Mouse (Mus musculus) hindbrain, embryonic 11.5 days (tissue): ENCODE results near the gene Qrich1. TPM values are rescaled to one million over a fixed set of nuclear protein-coding genes. Genes with fewer than 3 reads are reported as not detected.
A peak's percentile ranks its signal among the peaks of the same experiment; 100 is the strongest.
"Not testable (repeated sequence)": the region's sequence is repeated elsewhere in the genome, so short reads cannot be mapped to it uniquely, and the experiment has no call there.

ENCODE experiments used
- ATAC-seq: fragments of 200-750 bp; cut with Nextera tagmentation; 2 replicates; pipeline ENCODE4 v1.8.0; 2017; ENCODE audit warnings: mild to moderate bottlenecking, moderate TSS enrichment, moderate library complexity; ENCODE audit not compliant: low FRiP score
- DNase-seq: peaks from one replicate; pipeline ENCODE4 v3.0.0-alpha.2; 2015; ENCODE audit warnings: low spot score
- H3K27ac ChIP-seq: fragments of 300-500 bp; sonication (generic); 2 replicates; pipeline ENCODE4 v1.5.1; 2014; ENCODE audit warnings: mild to moderate bottlenecking, low read depth, low read length
- H3K27me3 ChIP-seq: fragments of 300-500 bp; sonication (generic); 2 replicates; pipeline ENCODE4 v1.6.1; 2014; ENCODE audit warnings: mild to moderate bottlenecking, low read length, moderate library complexity, mixed read lengths; ENCODE audit not compliant: control insufficient read depth, insufficient read depth
- H3K36me3 ChIP-seq: fragments of 300-500 bp; sonication (generic); 2 replicates; pipeline ENCODE4 v1.6.1; 2014; ENCODE audit warnings: mild to moderate bottlenecking, low read length, moderate library complexity, mixed read lengths; ENCODE audit not compliant: control insufficient read depth, insufficient read depth
- H3K4me1 ChIP-seq: fragments of 300-500 bp; sonication (generic); replicated peaks from 2 replicates; pipeline ENCODE4 v1.6.1; 2014; ENCODE audit warnings: low read length, mixed read lengths; ENCODE audit not compliant: control insufficient read depth, insufficient read depth
- H3K4me2 ChIP-seq: fragments of 300-500 bp; sonication (generic); replicated peaks from 2 replicates; pipeline ENCODE4 v1.6.1; 2014; ENCODE audit warnings: mild to moderate bottlenecking, low read depth, low read length
- H3K4me3 ChIP-seq: fragments of 300-500 bp; sonication (generic); 2 replicates; pipeline ENCODE4 v1.5.1; 2014; ENCODE audit warnings: low read depth, low read length
- H3K9ac ChIP-seq: fragments of 300-500 bp; sonication (generic); 2 replicates; pipeline ENCODE4 v1.6.1; 2014; ENCODE audit warnings: low read depth, low read length
- H3K9me3 ChIP-seq: fragments of 300-500 bp; sonication (generic); 2 replicates; pipeline ENCODE4 v1.6.1; 2016; ENCODE audit warnings: low read length; ENCODE audit not compliant: control insufficient read depth
- WGBS: fragments of 180-500 bp; shearing (Covaris S2); extraction: QIAGEN DNeasy Blood & Tissue Kit; methylation state at CpG from one replicate; pipeline ENCODE4 v1.1.7; 2014; 5-methylcytosine and 5-hydroxymethylcytosine counted together
- microRNA counts: library from miRNA; unstranded; fragments of <30 nt; microRNA quantifications from one replicate; lab custom pipeline; 2015
- polyA plus RNA-seq: library from polyadenylated mRNA; unstranded; fragments of >200 nt; fragmentation: Nextera tagmentation; extraction: Ambion mirVana; gene quantifications from 2 replicates; pipeline ENCODE4 v1.2.1, GENCODE M21; 2014

Qrich1 gene
- polyA plus RNA-seq, 1 experiment from 2014 or later, result 154 TPM

DNA sequence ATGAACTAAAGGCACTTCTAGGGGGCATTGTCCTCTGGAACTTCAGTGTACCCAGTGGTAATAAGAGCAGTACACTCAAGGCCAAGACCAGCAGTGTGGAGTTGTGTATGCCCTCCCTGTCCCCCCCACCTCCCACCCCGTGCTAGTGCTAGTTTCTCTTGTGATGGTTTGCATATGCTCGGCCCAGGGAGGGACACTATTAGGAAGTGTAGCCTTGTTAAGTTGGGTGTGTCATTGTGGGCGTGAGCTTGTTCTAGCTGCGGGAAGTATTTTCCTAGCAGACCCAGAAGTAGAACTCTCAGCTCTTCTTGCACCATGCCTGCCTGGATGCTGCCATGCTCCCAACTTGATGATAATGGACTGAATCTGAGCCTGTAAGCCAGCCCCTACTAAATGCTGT is 85.4 kb downstream of the Qrich1 start:
- H3K27me3 ChIP-seq, result no peaks in the 10 kb centered on the region
- no peak overlapping the region for H3K4me2 ChIP-seq
- no peak overlapping the region for H3K4me3 ChIP-seq
- ATAC-seq, result no peak
- H3K4me1 ChIP-seq, result no peaks in the 10 kb centered on the region
- H3K9me3 ChIP-seq, result no peaks in the 10 kb centered on the region
- H3K36me3 ChIP-seq, result peaks cover 7% of the 10 kb centered on the region; the same call in 1 of the 2 replicates
- 83% methylated on average over 4 of the region's 4 CpGs for WGBS
- H3K9ac ChIP-seq, result no peak overlapping the region
- DNase-seq, result no peak
- no peak overlapping the region for H3K27ac ChIP-seq

DNA sequence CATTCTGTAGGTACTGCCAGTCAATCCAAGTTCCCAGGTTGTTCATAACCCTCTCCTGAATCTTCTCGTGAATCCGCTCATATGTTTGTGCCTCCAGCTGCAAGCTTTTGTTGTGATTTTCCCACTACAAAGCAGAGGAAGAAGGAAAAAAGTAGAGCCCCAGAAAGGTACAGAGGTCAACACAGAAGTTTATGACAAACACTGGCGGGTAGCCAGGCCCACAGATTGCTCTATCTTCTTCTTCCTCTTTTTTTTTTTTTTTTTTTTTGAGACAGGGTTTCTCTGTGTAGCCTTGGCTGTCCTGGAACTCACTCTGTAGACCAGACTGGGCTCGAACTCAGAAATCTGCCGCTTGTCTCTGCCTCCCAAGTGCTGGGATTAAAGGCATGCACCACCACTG is 91.3 kb downstream of the Qrich1 start:
- DNase-seq, H3K4me1 ChIP-seq, H3K4me2 ChIP-seq, ATAC-seq, H3K9me3 ChIP-seq, H3K27me3 ChIP-seq, H3K9ac ChIP-seq, H3K27ac ChIP-seq, H3K4me3 ChIP-seq: not testable (repeated sequence)
- 92% methylated on average over 5 of the region's 5 CpGs for WGBS
- H3K36me3 ChIP-seq, result peaks cover 13% of the 10 kb centered on the region; the same call in 1 of the 2 replicates

DNA sequence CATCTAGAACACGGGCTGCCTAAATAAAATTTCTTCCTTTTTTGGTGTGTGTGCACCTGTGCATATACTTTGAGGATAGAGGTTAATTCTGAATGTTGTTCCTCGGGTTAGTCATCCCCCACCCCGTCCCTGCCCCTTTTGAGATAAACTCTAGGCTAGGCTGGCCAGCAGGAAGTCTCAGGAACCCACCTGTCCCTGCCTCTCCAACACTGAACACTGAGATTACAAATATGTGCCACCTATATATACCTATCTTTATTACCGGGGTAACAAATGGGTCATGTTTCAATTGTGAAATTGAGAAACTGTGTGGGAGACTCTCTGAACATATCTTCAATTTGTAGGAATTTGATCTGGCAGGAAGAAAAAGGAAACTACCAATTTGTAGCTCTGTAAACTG is 92.3 kb downstream of the Qrich1 start:
- no peak overlapping the region for H3K4me3 ChIP-seq
- H3K9me3 ChIP-seq, result no peaks in the 10 kb centered on the region
- DNase-seq (no peak), ATAC-seq (no peak)
- no peak overlapping the region for H3K27ac ChIP-seq
- peaks cover 10% of the 10 kb centered on the region; the same call in 1 of the 2 replicates for H3K36me3 ChIP-seq
- WGBS, result 96% methylated on average over 4 of the region's 4 CpGs
- H3K27me3 ChIP-seq, result no peaks in the 10 kb centered on the region
- no peaks in the 10 kb centered on the region for H3K4me1 ChIP-seq
- H3K9ac ChIP-seq, result no peak overlapping the region
- H3K4me2 ChIP-seq, result no peak overlapping the region

MicroRNAs encoded within 50 kb of the gene (microRNA counts, 519-probe panel; counts per million panel counts)
- microRNA mmu-miR-191 (lab: Ali Mortazavi, UCI), result 4,696 counts per million, percentile 56 among the panel's probes with 10 or more counts
- 3,467 counts per million, percentile 23 among the panel's probes with 10 or more counts for microRNA mmu-miR-425 (lab: Ali Mortazavi, UCI)

Other genes with a start within 250 kb of the Qrich1 start
- 64.5 and 66.4 TPM in 2 replicates for gene Nicn1, start 226.4 kb upstream of the Qrich1 start, polyA plus RNA-seq
- 20.5 and 23.8 TPM in 2 replicates for gene Amt, start 220.0 kb upstream of the Qrich1 start, polyA plus RNA-seq
- gene Rhoa, start 210.7 kb upstream of the Qrich1 start, polyA plus RNA-seq, result 270 and 295 TPM in 2 replicates
- 31.0 and 35.0 TPM in 2 replicates for gene Tcta, start 210.6 kb upstream of the Qrich1 start, polyA plus RNA-seq
- 821 and 840 TPM in 2 replicates for gene Gpx1, start 177.9 kb upstream of the Qrich1 start, polyA plus RNA-seq
- gene Usp4, start 169.0 kb upstream of the Qrich1 start, polyA plus RNA-seq, result 131 and 143 TPM in 2 replicates
- 1.0 and 1.8 TPM in 2 replicates for gene 1700102P08Rik, start 124.0 kb upstream of the Qrich1 start, polyA plus RNA-seq
- gene Ccdc36, start 88.3 kb upstream of the Qrich1 start, polyA plus RNA-seq, result 1.3 and 1.6 TPM in 2 replicates
- not detected in 2 replicates for gene BC048562, start 80.3 kb upstream of the Qrich1 start, polyA plus RNA-seq
- gene Ccdc71, start 56.3 kb upstream of the Qrich1 start, polyA plus RNA-seq, result 44.1 TPM in 2 replicates
- gene Klhdc8b, start 55.2 kb upstream of the Qrich1 start, polyA plus RNA-seq, result 23.8 and 28.8 TPM in 2 replicates
- 11.3 and 13.4 TPM in 2 replicates for gene Lamb2, start 37.1 kb upstream of the Qrich1 start, polyA plus RNA-seq
- 58.9 and 60.4 TPM in 2 replicates for gene Usp19, start 26.2 kb upstream of the Qrich1 start, polyA plus RNA-seq
- 98.1 and 101 TPM in 2 replicates for gene Qars, start 9.1 kb upstream of the Qrich1 start, polyA plus RNA-seq
- gene Impdh2, start 43.5 kb downstream of the Qrich1 start, polyA plus RNA-seq, result 163 and 169 TPM in 2 replicates
- gene Ndufaf3, start 50.6 kb downstream of the Qrich1 start, polyA plus RNA-seq, result 58.8 and 59.4 TPM in 2 replicates
- gene Dalrd3, start 53.1 kb downstream of the Qrich1 start, polyA plus RNA-seq, result 175 and 177 TPM in 2 replicates
- 114 and 124 TPM in 2 replicates for gene Wdr6, start 61.9 kb downstream of the Qrich1 start, polyA plus RNA-seq
- 6.7 and 8.6 TPM in 2 replicates for gene P4htm, start 80.9 kb downstream of the Qrich1 start, polyA plus RNA-seq
- gene Arih2, start 132.6 kb downstream of the Qrich1 start, polyA plus RNA-seq, result 41.6 and 49.1 TPM in 2 replicates
- gene Slc25a20, start 145.3 kb downstream of the Qrich1 start, polyA plus RNA-seq, result 22.8 and 27.5 TPM in 2 replicates
- 45.0 and 52.0 TPM in 2 replicates for gene Prkar2a, start 172.5 kb downstream of the Qrich1 start, polyA plus RNA-seq